In the genomic region with DNA sequence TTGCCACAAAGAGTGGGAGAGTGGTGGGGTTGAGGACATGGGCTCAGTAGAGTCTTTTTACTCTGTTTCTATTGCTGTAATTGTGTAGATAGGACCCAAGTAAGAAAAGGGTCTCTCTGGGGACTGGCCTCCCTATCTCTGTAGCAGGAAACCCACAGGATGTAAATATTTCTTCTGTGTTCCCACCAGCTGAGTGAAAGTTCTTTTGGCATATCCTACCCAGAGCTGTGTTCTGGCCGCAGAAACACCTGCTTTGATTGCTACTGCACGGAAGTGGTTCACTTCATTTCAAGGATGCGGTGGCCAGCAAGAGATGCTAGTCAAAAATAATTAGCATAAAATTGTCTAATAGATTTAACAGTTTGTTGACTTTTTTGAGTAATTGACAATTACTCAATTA, we compare ENCODE assay signal across 28 mouse cellular contexts. TPM values are rescaled to one million over a fixed set of nuclear protein-coding genes. Genes with fewer than 3 reads are reported as not detected.
A peak's percentile ranks its signal among the peaks of the same experiment; 100 is the strongest.
DNase-seq lines count a peak whose midpoint lies in the region; TF ChIP-seq lines count a peak whose summit lies in the region.
"Had no signal": no experiment of that assay in that cellular context is flagged by ENCODE, and none has a peak within 500 bp of the region (broad histone marks: within the 10 kb centered on the region; RNA-seq: fewer than 3 reads in every experiment).

No protein-coding gene starts in this region.

- H3K4me3 ChIP-seq in spleen, adult 2 months (ENCODE audit: extremely low read depth, insufficient read depth, insufficient read length) = no peak overlapping the region
- no peak overlapping the region for H3K4me3 ChIP-seq in bone marrow, adult 2 months (replicated peaks; ENCODE audit: control insufficient read depth, low read depth, low read length)
- H3K4me3 ChIP-seq: forebrain, embryonic 12.5 days; gastrocnemius, adult 2 months; heart, embryonic 15.5 days; hindbrain, embryonic 10.5 days; limb, embryonic 15.5 days; megakaryocyte, embryonic 14.5 days; midbrain, embryonic 15.5 days; stomach, embryonic 15.5 days had no signal

- TF ChIP-seq POLR2A in spleen, adult 2 months (IDR thresholded peaks at IDR 0.05; ENCODE audit: low read depth, low read length) = no peak
- TF ChIP-seq POLR2A in bone marrow, adult 2 months (IDR thresholded peaks at IDR 0.05; ENCODE audit: borderline replicate concordance, control insufficient read depth, low read depth, low read length) = no peak

- intact Hi-C loops in gastrocnemius, postnatal 36 days (cut with DNase I) = no loop called here

- H3K36me3 ChIP-seq in spleen, adult 2 months (ENCODE audit: control insufficient read depth, insufficient read depth, low read length) = peaks cover 24% of the 10 kb centered on the region
- H3K36me3 ChIP-seq: forebrain, embryonic 12.5 days; heart, embryonic 15.5 days; hindbrain, embryonic 10.5 days; limb, embryonic 15.5 days; midbrain, embryonic 15.5 days; stomach, embryonic 15.5 days had no signal

- H3K27ac ChIP-seq in spleen, adult 2 months (ENCODE audit: insufficient read depth, low read length) = peak overlapping the region; percentile 89
- H3K27ac ChIP-seq in bone marrow, adult 2 months (ENCODE audit: control insufficient read depth, insufficient read depth, low read depth, low read length, poor library complexity) = peak overlapping the region; percentile 82; the same call in 1 of the 2 replicates
- H3K27ac ChIP-seq: forebrain, embryonic 12.5 days; gastrocnemius, adult 2 months; heart, embryonic 15.5 days; hindbrain, embryonic 10.5 days; limb, embryonic 15.5 days; midbrain, embryonic 15.5 days; stomach, embryonic 15.5 days had no signal

- peak in 1 of 2 experiments; percentile 61 for DNase-seq in spleen, adult 2 months (ENCODE audit: low read depth in 1 of 2, low spot score in 2 of 2)
- DNase-seq in spleen, postnatal 10 days (ENCODE audit: low spot score in 2 of 2) = no peak
- DNase-seq in natural killer cell, adult 2 months (ENCODE audit: low spot score in 2 of 2) = peak; percentile 54 to 59
- no peak for DNase-seq in adrenal gland, adult 8-10 months
- DNase-seq in gastrocnemius, postnatal 36 days = no peak
- DNase-seq in heart, adult 9 months (ENCODE audit: low spot score in 2 of 2) = no peak
- DNase-seq in heart, adult 8-10 months (ENCODE audit: low spot score) = no peak
- DNase-seq: cerebellum, adult 8-10 months; gastrocnemius, adult 2 months; heart, adult 11 months; kidney, adult 2 months; kidney, postnatal 10 days; layer of hippocampus, postnatal 36 days; lung, postnatal 10 days had no signal

- TF ChIP-seq CTCF in spleen, adult 2 months (IDR thresholded peaks at IDR 0.05; ENCODE audit: extremely low read depth, insufficient read depth, insufficient read length, insufficient replicate concordance) = no peak
- no peak for TF ChIP-seq CTCF in bone marrow, adult 2 months (IDR thresholded peaks at IDR 0.05; ENCODE audit: control insufficient read depth, insufficient read depth, low read length)

- no peaks in the 10 kb centered on the region for H3K27me3 ChIP-seq in spleen, adult 2 months (ENCODE audit: control insufficient read depth, insufficient read depth, low read length)
- H3K27me3 ChIP-seq: forebrain, embryonic 12.5 days; heart, embryonic 15.5 days; limb, embryonic 15.5 days; midbrain, embryonic 15.5 days; stomach, embryonic 15.5 days had no signal

- H3K4me1 ChIP-seq in spleen, adult 2 months (ENCODE audit: control insufficient read depth, insufficient read depth, insufficient read length) = peaks cover 44% of the 10 kb centered on the region
- peaks cover 14% of the 10 kb centered on the region for H3K4me1 ChIP-seq in bone marrow, adult 2 months (ENCODE audit: control insufficient read depth, insufficient read depth, low read length)
- H3K4me1 ChIP-seq: forebrain, embryonic 12.5 days; heart, embryonic 15.5 days; hindbrain, embryonic 10.5 days; limb, embryonic 15.5 days; midbrain, embryonic 15.5 days; stomach, embryonic 15.5 days had no signal

- WGBS in spleen, adult 2 months = 12% methylated on average over 3 of the region's 3 CpGs
- 8% methylated on average over 3 of the region's 3 CpGs for WGBS in bone marrow, adult 2 months

RNA-seq across cellular contexts. Expression of a gene that starts 15.2 kb away (rescaled TPM):
- 68.6 and 72.4 TPM in 2 replicates for polyA plus RNA-seq in spleen, adult 2 months (2012; rRNA removed)
- polyA plus RNA-seq in bone marrow, adult 2 months (2011; ENCODE audit: insufficient read depth, insufficient read length, low replicate concordance, missing spikeins) = 36.0 and 70.4 TPM in 2 replicates
- 1 to 10 TPM in 2 of 4 experiments, under 1 TPM in 2; 0.66 to 1.4 (median 0.96) TPM for total RNA-seq in adrenal gland, adult 8-10 months (2022)
- under 1 TPM; 0.12 to 0.41 TPM for total RNA-seq in gastrocnemius, postnatal 36 days (2021)
- 1 to 10 TPM in 3 of 4 experiments, under 1 TPM in 1; 0.71 to 3.5 (median 1.1) TPM for total RNA-seq in heart, adult 8-10 months (2022)
- total RNA-seq: layer of hippocampus, adult 18-20 months; layer of hippocampus, postnatal 36 days had no signal
- polyA plus RNA-seq: forebrain, embryonic 12.5 days; Patski had no signal

RNA-seq across cellular contexts. Expression of a gene that starts 29.0 kb away (rescaled TPM):
- polyA plus RNA-seq in spleen, adult 2 months (2012; rRNA removed) = 0.09 and 0.13 TPM in 2 replicates
- polyA plus RNA-seq in bone marrow, adult 2 months (2011; ENCODE audit: insufficient read depth, insufficient read length, low replicate concordance, missing spikeins) = 1.2 and 1.4 TPM in 2 replicates
- 10 to 100 TPM in 2 of 4 experiments, 1 to 10 TPM in 2; 4.1 to 13.1 (median 8.5) TPM for total RNA-seq in adrenal gland, adult 8-10 months (2022)
- total RNA-seq in gastrocnemius, postnatal 36 days (2021) = not detected
- total RNA-seq in heart, adult 8-10 months (2022) = 1 to 10 TPM in 1 of 4 experiments, under 1 TPM in 3; 0.33 to 1.1 (median 0.54) TPM
- total RNA-seq: ES-E14; gastrocnemius, adult 2 months; layer of hippocampus, adult 18-20 months; layer of hippocampus, postnatal 36 days; left cerebral cortex, postnatal 25 days had no signal
- polyA plus RNA-seq: cortical plate, adult 2 months; embryonic facial prominence, embryonic 11.5 days; forebrain, embryonic 12.5 days; hindbrain, embryonic 10.5 days; midbrain, embryonic 15.5 days; Patski; stomach, embryonic 15.5 days had no signal

RNA-seq across cellular contexts. Expression of a gene that starts 38.0 kb away (rescaled TPM):
- 2.2 and 2.8 TPM in 2 replicates for polyA plus RNA-seq in spleen, adult 2 months (2012; rRNA removed)
- polyA plus RNA-seq in bone marrow, adult 2 months (2011; ENCODE audit: insufficient read depth, insufficient read length, low replicate concordance, missing spikeins) = 4.4 and 17.1 TPM in 2 replicates
- total RNA-seq in adrenal gland, adult 8-10 months (2022) = 1 to 10 TPM in 3 of 4 experiments, under 1 TPM in 1; 0.77 to 2.1 (median 1.3) TPM
- total RNA-seq in gastrocnemius, postnatal 36 days (2021) = under 1 TPM; 0.38 to 0.67 TPM
- total RNA-seq in heart, adult 8-10 months (2022) = 1 to 10 TPM in 3 of 4 experiments, under 1 TPM in 1; 0.49 to 8.6 (median 1.2) TPM
- total RNA-seq: layer of hippocampus, adult 18-20 months; left cerebral cortex, postnatal 25 days had no signal
- polyA plus RNA-seq: embryonic facial prominence, embryonic 11.5 days; forebrain, embryonic 12.5 days; hindbrain, embryonic 10.5 days; midbrain, embryonic 15.5 days had no signal

Comparison
In these comparisons a context has a peak if more than half of its experiments do, and no peak if none do; other contexts are left out.
1. DNase-seq: peak in natural killer cell, adult 2 months (2 of 2); none in spleen, postnatal 10 days (0 of 2), adrenal gland, adult 8-10 months (single experiment), gastrocnemius, postnatal 36 days (0 of 2), heart, adult 9 months (0 of 2) and heart, adult 8-10 months (single experiment).